Mouse (Mus musculus): ENCODE data around the gene Pak1.

Gene Pak1

DNA sequence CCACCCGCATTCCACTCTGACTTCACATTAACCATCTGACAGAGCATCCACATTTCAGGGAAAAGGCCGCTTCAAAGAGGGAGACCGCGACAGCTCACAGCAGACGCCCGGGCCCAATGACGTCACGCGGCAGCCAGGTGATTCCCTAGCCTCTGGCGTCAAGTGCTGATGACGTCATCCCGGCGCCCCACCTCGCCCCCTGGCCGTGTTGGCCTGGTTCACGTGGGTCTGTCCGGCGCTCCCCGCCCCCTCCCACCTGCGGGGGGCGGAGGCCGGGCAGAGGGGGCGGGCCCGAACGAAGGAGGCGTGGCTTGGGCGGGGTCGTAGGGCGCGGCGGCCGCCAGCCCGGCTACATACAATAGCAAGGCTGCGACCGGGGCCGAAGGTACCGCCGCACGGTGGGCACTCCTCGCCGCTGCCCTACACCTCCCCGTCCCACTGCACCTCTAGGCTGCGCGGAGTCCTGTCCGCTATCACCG lies at the start of gene Pak1:
TSS of gene Pak1 (plus strand) at position 352 of the 479 bp plus-strand sequence.
- peak; percentile 26 for DNase-seq (ENCODE audit: extremely low read depth, low read depth)

DNA sequence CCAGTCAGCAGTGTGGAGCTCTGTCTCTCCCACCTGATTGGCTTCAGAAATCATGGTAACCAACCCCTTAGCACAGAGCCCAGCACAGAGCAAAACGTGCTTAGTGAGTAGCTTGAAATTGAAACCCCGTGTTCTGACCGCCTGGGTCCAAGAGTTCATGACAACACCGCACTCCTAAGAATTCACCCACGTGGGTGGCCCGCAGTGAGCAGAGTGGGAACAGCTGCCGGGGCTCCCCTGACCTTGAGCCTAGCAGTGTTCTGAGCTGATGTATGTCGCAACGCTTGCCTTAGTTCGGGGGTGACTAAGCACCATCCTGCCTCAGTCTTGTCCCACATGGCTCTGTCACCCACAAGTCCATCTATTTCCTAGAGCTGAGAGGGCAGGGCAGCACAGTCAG lies 47.4 kb upstream of the Pak1 start:
- DNase-seq (ENCODE audit: extremely low read depth, low read depth) = no peak

DNA sequence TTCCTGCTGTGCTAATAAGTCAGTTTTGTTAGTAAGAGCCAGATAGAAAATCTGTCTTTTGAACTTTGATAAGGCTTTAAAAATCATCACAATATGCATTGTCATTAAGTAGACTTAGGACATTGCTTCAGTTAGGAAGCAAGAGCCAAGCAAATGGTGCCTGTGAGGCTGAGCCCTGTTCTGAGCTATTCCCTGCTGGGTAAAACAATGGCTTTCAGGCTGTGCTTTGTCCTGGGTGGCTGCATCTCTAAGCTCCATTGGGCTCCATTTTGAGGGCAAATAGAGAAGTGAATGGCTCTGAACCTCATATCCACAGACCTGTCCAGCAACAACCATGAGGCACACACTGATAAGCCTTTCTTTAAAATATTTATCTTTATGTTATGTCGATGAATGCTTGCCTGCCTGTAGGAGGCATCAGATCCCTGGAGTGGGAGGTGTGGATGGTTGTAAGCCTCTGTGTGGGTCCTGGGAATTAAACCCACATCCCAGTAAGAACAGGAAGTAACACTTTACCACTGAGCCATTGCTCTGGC lies 46.5 kb upstream of the Pak1 start:
- DNase-seq (ENCODE audit: extremely low read depth, low read depth) = peak; percentile 60

DNA sequence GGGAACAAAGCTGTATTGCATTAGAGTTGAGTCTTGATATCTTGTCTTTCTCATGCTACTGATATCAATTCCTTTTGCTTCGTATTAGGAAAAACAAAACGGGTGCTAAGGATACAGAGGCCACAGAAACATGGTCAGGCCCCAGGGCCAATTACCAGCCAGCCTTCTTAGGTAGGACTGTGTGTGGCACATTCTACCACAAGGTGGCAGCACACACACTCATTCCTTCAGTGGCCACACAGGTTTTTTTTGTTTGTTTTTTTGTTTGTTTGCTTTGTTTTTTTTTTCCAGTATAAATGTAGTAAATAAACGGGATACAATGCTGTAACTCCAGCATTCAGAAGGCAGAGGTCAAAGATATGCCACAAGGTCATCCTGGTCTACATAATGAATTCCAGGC lies 43.0 kb upstream of the Pak1 start:
- DNase-seq (ENCODE audit: extremely low read depth, low read depth) = no peak

DNA sequence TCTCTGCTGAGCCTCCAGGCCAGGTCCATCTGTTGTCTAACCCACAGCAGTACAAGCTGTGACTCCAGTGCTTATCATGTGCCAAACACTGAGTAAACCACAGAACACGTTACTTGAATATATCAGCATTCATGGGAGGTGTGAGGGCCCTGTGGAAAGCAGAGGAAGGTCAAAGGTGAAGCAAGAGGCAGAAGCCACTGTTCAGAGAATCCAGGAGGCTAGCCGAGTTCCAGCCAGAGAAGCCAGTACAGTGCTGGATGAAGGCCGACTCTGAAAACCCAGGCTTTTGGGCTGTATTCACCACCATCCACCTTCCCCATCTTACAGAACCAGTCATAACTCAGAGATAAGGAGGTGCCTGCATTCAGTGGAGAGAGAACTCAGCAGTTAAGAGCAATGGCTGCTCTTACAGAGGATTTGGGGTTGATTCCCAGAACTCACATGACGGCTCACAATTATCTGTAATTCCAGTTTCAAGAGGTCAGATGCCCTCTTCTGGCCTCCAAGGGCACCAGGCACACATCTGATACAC lies 41.1 kb upstream of the Pak1 start:
- DNase-seq (ENCODE audit: extremely low read depth, low read depth) = no peak

DNA sequence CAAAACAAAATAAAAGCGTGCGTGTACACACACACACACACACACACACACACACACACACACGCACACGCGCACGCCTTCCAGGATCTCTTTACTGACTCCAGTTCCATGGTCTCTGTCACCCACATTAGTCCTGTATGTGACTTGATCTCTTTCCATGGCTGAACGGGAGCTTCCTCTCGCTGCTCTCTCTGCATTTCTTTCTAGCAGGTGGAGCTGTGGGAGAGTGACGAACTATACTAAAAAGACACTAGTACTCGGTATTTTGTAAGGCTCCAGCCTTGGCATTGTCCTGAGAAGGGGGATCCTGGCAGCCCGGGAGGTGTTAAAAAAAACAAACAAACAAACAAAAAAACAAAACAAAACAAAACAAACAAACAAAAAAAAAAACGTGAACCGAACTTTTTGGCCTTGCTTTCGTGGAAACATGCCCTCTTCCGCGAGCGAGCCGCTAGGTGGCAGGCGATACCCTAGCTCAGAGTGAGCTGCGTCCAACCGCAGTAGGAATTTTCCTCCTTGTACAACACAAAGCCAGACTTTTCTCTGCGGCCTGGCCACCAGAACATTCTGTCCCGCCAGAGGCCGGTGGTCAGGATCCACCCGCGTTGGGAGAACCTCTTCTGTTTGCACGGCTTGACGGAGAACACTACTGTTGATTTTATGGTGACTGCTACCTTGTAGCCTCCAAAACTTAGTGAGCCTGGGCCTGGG lies 40.4 kb upstream of the Pak1 start:
- no peak for DNase-seq (ENCODE audit: extremely low read depth, low read depth)

DNA sequence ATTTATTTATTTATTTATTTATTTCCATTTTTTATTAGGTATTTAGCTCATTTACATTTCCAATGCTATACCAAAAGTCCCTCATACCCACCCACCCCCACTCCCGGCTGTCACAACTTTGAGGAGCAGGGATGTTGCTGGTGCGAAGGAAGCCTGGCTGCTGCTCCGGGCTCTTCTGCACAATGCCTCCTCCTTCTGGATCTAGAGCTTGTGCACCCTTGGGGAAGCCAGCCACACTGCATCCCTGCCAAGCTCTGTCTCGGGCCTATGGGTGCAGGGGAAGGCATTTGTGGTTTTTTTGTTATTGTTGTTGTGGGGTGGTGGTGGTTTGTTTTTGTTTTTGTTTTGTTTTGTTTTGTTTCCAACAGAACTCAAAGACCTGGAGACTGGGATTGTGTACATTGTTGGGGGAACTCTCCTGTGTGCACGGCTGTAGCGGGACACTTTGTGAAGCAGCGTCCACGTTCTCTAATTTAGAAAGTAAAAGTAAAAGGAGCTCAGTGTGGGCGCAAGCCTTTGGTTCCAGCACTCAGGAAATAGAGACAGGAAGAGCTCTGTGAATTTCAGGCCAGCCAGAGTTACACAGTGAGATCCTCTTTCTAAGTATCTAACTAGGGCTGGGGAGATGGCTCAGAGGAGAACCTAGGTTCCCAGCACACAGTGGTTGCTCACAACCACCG lies 39.7 kb upstream of the Pak1 start:
- DNase-seq (ENCODE audit: extremely low read depth, low read depth) = no peak

DNA sequence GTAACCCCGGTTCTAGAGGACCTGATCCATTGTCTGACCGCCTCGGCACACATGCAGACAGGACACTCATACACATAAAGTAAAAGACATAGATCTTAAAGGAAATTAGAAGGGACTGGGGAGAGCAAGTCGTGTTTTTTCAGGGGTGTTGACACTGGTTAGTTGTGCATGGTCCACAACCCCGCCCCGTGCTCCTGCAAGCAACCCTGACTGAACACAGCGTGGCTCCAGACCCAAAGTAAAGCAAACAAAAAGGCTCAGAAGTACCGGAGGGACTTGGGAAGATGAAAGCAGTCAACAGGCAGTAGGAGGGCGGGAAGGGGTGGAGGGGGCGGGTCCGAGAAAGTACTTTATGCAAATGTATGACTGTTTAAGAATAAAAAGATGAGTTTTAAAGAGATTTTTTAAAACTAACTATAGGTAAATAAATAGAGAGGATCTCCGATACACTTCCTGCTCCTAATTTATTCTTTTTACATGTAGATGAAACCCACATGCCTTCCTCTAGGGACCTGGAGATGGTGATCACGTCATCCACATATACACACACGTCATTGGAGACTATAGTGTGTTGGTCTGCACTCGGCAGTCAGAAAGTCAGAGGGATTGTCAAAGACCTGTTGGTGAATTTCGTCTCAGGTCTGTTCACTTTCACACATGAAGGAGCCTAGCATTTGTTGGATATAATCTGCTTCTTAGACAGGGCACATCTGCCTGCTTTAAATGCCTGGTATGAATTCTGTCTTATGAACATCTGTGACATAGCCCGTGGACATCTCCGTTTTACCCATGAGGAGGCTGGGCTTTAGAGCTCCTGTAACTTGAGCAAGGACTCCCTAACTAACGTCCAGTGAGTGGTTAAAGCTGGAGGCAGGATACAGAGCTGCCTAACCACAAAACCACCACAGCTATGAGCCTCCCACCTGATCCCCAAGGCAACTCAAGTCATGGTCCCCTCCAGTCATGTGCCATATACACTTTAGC lies 38.8 kb upstream of the Pak1 start:
- no peak for DNase-seq (ENCODE audit: extremely low read depth, low read depth)

DNA sequence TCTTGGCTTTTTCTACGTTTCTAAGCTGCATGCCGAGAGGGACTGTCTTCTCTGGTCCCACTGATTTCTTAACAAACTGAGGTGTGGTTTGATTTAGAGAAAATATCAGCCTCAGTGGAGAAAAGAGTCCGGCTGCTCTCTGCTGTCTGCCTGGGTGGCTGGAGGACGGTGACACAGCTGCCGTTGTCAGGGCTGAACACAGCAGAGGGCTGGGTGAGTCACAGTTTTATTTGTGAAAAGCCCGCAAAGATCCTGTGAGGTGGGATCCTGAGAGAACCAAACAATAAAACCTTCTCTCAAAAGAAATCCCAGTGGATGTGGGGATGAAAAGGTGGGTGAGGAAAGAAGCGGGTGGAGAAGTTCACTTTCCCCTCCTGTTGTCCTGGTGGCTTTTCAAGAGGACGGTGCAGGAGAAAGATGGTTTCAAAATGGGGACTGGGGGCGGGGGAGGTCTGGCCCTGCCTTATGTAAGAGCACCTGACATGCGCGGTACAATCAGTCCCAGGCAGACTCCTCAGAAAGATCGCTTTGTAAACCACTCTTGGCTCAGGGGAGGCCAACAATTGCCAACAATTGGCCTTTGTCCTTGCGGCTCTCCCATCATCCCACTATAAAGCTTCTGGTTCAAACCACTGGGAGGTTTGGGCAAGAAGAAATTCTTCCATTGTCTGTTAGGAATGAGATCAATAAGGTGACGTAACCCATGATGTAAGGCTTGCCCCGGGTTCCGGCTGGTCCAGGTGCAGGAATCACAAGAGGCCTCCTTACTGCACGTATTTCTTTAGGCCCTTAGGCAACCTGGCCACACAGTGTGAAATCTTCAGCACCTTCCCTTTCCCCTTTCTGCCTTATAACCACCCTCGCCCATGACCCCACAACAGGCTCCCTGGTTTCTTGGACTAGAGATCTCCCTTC lies 31.1 kb upstream of the Pak1 start:
- no peak for DNase-seq (ENCODE audit: extremely low read depth, low read depth)

DNA sequence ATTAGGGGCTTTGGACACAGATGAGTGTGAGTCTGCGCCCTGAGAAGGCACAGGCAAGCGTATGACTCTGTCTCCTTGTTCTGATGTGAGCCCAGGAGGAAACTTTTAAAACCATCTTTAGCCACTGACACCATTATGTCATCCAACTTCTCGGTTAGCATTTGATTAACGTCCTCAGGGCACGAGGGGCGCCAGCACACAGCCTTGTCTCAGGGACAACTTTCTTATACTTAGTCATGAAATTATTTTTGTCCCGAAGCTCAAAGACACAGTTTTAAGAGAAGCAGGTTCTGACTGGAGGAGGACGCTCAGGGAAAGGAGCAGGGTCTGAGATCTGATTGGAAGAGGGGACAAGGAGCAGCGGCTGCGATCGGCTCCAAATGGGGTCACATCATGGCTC lies 23.8 kb upstream of the Pak1 start:
- DNase-seq (ENCODE audit: extremely low read depth, low read depth) = no peak

DNA sequence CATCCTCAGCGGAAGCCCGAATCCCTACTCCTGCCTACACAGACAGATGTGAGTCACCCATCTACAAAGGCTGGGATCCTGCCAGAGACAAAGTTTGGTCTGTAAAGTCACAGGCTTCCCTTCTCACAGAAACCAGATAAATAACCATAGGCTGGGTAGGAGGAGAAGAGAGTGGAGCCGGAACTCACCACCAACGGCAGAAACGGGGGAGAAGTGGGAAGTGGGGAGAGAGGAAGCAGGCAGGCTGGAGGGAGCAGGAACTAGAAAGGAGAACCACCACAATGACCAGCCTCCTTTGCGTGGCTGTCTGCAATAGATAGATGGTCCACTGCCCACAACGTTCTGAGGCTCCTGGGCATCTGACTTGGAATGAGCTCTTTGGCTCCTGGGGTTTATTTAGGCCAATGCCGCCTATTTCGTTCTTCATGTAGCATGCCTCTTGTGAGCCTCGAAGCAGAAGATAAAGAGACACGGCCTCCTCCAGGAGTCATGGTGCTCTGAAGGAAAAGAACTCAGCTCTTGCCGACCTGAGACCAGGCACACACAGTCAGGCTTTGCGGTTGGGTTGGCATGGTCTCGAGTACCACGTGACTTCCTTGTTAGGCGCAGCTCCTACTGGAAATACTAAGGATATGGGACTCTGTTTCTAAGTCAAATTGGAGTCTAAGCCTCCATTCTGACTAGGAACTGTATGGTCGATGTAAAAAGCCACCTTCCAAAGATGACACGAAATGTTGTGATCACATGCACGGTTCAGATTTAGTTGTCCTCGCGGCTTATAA lies 23.0 kb upstream of the Pak1 start:
- DNase-seq (ENCODE audit: extremely low read depth, low read depth) = peak; percentile 78

DNA sequence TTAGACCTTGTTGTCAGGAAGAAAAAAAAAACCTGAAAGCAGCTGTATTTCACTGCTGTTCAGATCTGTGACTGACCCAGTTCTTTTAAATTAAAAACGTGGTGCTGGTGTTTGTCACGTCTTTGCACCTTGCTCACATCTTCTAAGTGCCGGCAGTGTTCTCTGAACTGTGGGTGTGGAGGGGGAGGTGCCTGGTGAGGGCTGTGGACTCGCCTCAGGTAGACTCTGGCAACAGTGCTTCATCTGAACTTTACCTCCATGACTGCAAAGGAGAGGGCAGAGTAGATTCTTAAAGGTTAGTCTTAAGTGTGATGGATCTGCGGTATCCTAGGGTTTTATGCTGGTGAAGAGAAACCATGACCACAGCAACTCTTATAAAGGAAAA lies 22.4 kb upstream of the Pak1 start:
- no peak for DNase-seq (ENCODE audit: extremely low read depth, low read depth)

DNA sequence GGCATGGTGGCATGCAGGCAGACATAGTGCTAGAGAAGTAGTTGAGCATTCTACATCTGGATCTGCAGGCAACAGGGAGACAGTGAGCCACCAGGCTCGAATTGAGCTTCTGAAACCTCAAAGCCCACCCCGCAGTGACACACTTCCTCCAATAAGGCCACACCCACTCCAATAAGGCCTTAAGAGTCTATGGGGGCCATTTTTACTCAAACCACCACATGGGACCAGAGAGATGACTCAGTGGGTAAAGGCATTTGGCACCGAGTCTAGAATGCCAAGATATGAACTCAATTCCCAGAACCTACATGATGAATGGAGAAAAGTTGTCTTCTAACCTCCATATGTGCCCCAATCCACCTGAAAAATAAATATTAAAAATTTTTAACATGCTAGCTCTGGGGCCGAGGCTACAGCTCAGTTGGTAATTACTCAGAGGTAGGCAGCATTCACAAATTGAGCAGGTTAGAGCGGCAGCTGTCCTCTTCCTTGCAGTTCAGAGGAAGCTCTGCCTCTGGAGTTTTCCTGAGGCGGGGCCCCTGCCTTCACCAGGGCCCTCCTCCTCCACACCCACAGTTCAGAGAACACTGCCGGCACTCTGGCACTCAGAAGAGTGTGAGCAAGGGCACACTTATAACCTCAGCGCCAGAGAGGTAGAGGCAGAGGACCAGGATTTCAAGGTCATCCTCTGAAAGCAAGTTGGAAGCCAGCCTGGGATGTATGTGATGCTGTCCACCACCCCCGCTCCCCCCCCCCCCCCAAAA lies 21.8 kb upstream of the Pak1 start:
- DNase-seq (ENCODE audit: extremely low read depth, low read depth) = no peak

DNA sequence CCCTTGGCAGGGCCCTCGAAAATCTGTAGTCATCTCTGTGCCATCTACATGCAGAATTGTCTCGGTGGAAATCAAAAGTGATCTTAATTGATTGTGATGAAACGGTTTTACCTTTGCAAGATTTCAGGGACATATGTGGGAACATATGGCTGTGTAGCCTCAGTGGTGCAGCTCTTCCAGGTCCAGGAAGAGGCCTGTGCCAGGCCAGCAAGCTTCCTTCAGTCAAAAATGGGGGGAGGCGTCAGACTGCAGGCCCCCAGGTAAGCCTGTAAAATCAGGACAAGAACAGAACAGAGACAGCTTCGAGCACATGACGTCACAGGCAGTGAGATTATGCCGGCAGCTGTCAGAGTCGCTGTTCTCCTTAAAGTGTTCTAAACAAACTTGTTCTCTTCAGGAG lies 20.5 kb upstream of the Pak1 start:
- no peak for DNase-seq (ENCODE audit: extremely low read depth, low read depth)

DNA sequence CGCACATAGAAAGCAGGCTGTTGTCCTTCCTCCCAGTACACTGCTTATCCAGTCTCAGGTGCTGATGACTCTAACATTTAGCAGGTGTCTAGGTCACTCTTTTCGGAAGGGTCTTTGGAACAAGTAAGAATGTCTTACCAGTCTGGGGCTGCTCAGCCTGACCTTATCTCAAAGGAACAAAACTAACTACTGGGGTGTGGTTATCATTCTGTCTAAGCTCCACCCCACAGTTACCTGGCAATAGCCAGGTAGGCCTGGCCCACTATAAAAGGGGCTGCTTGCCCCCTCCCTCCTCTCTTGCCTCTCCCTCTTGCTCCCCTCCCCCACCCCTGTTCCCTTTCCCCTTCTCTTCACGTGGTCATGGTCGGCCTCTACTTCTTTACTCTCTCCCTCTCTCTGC lies 19.3 kb upstream of the Pak1 start:
- no peak for DNase-seq (ENCODE audit: extremely low read depth, low read depth)

DNA sequence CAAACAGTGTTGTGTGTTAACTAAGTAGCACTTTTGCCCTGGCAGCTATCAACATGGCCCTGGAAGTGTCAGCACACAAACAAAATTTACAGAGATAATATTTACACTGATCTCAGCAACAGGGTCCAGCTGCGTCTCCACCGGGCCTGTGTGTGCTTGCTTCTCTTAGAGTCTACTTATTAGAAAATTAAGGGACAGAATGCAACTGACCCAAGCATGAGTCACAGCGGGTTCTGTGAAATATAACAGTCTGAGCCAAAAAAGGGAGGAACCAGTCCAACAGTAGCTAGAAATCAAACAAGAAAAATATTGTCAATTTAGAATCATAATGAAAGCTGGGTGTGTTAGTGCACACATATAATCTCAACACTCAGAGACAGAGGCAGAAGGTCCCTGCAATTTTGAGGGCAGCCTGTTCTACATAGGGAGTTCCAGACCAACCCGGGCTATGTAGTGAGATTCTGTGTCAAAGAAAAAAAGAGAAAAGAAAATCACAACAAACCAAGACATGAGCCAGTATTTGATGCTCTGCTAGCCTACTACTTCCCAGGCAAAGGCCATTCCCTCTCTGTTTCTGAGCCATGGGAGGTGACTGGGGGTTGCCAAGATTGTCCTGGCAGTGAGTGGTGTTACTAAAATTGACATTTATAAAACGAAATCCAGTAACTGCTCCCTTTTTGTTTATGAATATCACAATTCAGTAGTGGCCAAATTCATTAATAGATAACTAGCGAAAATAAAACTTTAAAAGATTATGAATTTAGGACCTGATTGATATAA lies 17.3 kb upstream of the Pak1 start:
- no peak for DNase-seq (ENCODE audit: extremely low read depth, low read depth)

DNA sequence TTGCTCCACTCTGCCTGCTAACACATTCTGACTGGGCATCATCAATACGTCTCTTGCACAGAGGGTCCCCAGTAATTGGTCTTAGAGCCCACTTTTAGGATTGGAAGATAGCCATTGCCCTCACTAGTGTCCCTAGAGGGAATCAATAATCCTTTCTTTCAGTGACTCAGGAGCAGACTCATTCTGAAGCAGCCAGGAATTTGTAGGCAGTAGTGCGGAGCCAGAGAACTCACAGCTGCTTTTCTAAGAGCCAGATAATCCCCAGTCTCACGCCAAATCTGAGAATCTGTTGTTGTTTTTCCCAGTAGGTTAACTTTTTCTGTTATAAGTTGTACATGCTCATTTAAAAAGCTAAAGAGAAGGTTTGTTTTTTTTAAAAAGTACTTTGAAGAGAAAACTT lies 13.0 kb upstream of the Pak1 start:
- DNase-seq (ENCODE audit: extremely low read depth, low read depth) = no peak

DNA sequence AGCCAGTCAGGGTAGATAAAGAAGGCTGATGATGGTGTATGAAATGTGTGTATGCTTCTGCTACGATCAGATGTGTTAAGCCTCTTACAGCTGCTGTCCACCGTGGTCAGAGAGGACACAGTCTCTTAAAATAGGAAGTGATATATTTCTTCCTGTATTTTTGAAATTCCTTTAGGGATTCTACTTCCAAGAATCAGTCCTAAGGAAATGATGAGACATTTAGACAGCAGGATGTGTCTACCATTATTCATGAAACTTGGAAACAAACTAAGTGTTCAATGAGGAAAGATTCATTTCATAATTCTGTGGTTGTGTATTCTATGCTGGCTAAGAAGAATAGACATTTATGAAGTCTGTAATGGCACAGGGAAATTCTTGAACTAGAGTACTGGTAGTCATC lies 12.4 kb upstream of the Pak1 start:
- no peak for DNase-seq (ENCODE audit: extremely low read depth, low read depth)
